24 mouse cellular contexts compared by ENCODE assay signal in the genomic region with DNA sequence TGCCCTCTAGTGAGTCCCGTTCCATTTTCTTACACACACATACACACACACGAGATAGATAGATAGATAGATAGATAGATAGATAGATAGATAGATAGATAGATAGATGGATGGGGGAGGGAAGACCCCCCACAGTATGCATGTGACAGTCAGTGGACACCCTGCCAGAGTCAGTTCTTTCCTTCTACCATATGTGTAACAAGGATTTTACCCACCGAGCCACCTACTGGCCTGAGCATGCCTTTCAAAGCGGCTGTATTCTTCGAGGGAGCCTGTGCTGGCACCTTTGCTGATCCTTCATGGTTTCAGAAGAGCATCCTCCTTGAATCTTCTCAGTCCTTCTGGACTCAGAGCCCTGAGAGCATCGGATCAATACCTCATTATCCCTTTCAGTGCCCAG. TPM values are rescaled to one million over a fixed set of nuclear protein-coding genes. Genes with fewer than 3 reads are reported as not detected.
DNase-seq lines count a peak whose midpoint lies in the region; ATAC-seq and TF ChIP-seq lines count a peak whose summit lies in the region.
"Had no signal": no experiment of that assay in that cellular context is flagged by ENCODE, and none has a peak within 500 bp of the region (broad histone marks: within the 10 kb centered on the region; RNA-seq: fewer than 3 reads in every experiment).

No protein-coding gene starts in this region.

- H3K36me3 ChIP-seq in hindbrain, postnatal 0 days (ENCODE audit: insufficient read depth, low read length), result no peaks in the 10 kb centered on the region
- no peaks in the 10 kb centered on the region for H3K36me3 ChIP-seq in hindbrain, embryonic 16.5 days (ENCODE audit: control insufficient read depth, insufficient read depth, low read length)
- H3K36me3 ChIP-seq in lung, embryonic 15.5 days, result no peaks in the 10 kb centered on the region
- no peaks in the 10 kb centered on the region for H3K36me3 ChIP-seq in embryonic facial prominence, embryonic 15.5 days
- no peaks in the 10 kb centered on the region for H3K36me3 ChIP-seq in stomach, embryonic 15.5 days
- H3K36me3 ChIP-seq: hindbrain, embryonic 13.5 days; liver, embryonic 15.5 days had no signal

- no peak overlapping the region for H3K9ac ChIP-seq in hindbrain, postnatal 0 days (replicated peaks; ENCODE audit: low read length)
- no peak overlapping the region for H3K9ac ChIP-seq in hindbrain, embryonic 16.5 days (ENCODE audit: low read depth, low read length)
- H3K9ac ChIP-seq in lung, embryonic 15.5 days, result no peak overlapping the region
- H3K9ac ChIP-seq in embryonic facial prominence, embryonic 15.5 days, result no peak overlapping the region
- no peak overlapping the region for H3K9ac ChIP-seq in stomach, embryonic 15.5 days
- H3K9ac ChIP-seq: forebrain, embryonic 13.5 days; hindbrain, embryonic 13.5 days; liver, embryonic 15.5 days had no signal

- H3K9me3 ChIP-seq in hindbrain, postnatal 0 days (ENCODE audit: low read length), result no peaks in the 10 kb centered on the region
- no peaks in the 10 kb centered on the region for H3K9me3 ChIP-seq in hindbrain, embryonic 16.5 days (ENCODE audit: control insufficient read depth, low read length)
- no peaks in the 10 kb centered on the region for H3K9me3 ChIP-seq in lung, embryonic 15.5 days
- no peaks in the 10 kb centered on the region for H3K9me3 ChIP-seq in embryonic facial prominence, embryonic 15.5 days (replicated peaks)
- no peaks in the 10 kb centered on the region for H3K9me3 ChIP-seq in stomach, embryonic 15.5 days
- H3K9me3 ChIP-seq: forebrain, embryonic 13.5 days; hindbrain, embryonic 13.5 days; liver, embryonic 15.5 days had no signal

- no peak overlapping the region for H3K4me2 ChIP-seq in hindbrain, postnatal 0 days (ENCODE audit: low read depth, low read length)
- H3K4me2 ChIP-seq in hindbrain, embryonic 16.5 days (ENCODE audit: low read length), result no peak overlapping the region
- H3K4me2 ChIP-seq in lung, embryonic 15.5 days, result no peak overlapping the region
- no peak overlapping the region for H3K4me2 ChIP-seq in embryonic facial prominence, embryonic 15.5 days (replicated peaks)
- H3K4me2 ChIP-seq in stomach, embryonic 15.5 days, result no peak overlapping the region
- H3K4me2 ChIP-seq: forebrain, embryonic 13.5 days; heart, embryonic 11.5 days; hindbrain, embryonic 13.5 days; liver, embryonic 15.5 days had no signal

- H3K4me3 ChIP-seq in hindbrain, postnatal 0 days (ENCODE audit: low read length), result no peak overlapping the region
- no peak overlapping the region for H3K4me3 ChIP-seq in hindbrain, embryonic 16.5 days (ENCODE audit: low read length)
- H3K4me3 ChIP-seq in lung, embryonic 15.5 days, result no peak overlapping the region
- H3K4me3 ChIP-seq in embryonic facial prominence, embryonic 15.5 days (replicated peaks), result no peak overlapping the region
- no peak overlapping the region for H3K4me3 ChIP-seq in stomach, embryonic 15.5 days (replicated peaks)
- H3K4me3 ChIP-seq: erythroblast, embryonic 14.5 days; forebrain, embryonic 13.5 days; hindbrain, embryonic 13.5 days; liver, embryonic 15.5 days had no signal

- ATAC-seq in hindbrain, postnatal 0 days, result no peak
- ATAC-seq in hindbrain, embryonic 16.5 days, result no peak
- ATAC-seq in lung, embryonic 15.5 days (ENCODE audit: borderline replicate concordance, extremely low read depth, low FRiP score, low TSS enrichment), result no peak
- ATAC-seq in embryonic facial prominence, embryonic 15.5 days (ENCODE audit: insufficient number of reproducible peaks, low FRiP score, low TSS enrichment, low read depth), result no peak
- ATAC-seq in stomach, embryonic 15.5 days (ENCODE audit: insufficient read depth, low FRiP score, low read depth), result no peak
- ATAC-seq: forebrain, embryonic 13.5 days had no signal

- TF ChIP-seq CTCF in hindbrain, postnatal 0 days (IDR thresholded peaks at IDR 0.05; ENCODE audit: low read depth), result peak; percentile 46

- no peaks in the 10 kb centered on the region for H3K27me3 ChIP-seq in hindbrain, postnatal 0 days (ENCODE audit: insufficient read depth, low read length)
- peaks cover 2% of the 10 kb centered on the region for H3K27me3 ChIP-seq in hindbrain, embryonic 16.5 days (replicated peaks; ENCODE audit: control insufficient read depth, insufficient read depth, low read length)
- no peaks in the 10 kb centered on the region for H3K27me3 ChIP-seq in lung, embryonic 15.5 days
- no peaks in the 10 kb centered on the region for H3K27me3 ChIP-seq in embryonic facial prominence, embryonic 15.5 days
- no peaks in the 10 kb centered on the region for H3K27me3 ChIP-seq in stomach, embryonic 15.5 days (replicated peaks)
- H3K27me3 ChIP-seq: forebrain, embryonic 13.5 days had no signal

- 71% methylated on average over 6 of the region's 6 CpGs for WGBS in hindbrain, postnatal 0 days
- WGBS in hindbrain, embryonic 16.5 days, result 60% methylated on average over 6 of the region's 6 CpGs
- 58% methylated on average over 6 of the region's 6 CpGs for WGBS in lung, embryonic 15.5 days
- WGBS in embryonic facial prominence, embryonic 15.5 days, result 57% methylated on average over 6 of the region's 6 CpGs
- WGBS in stomach, embryonic 15.5 days, result 57% methylated on average over 6 of the region's 6 CpGs

- DNase-seq in hindbrain, postnatal 0 days (ENCODE audit: low spot score), result no peak
- no peak for DNase-seq in lung, adult 18-20 months
- DNase-seq in right cerebral cortex, postnatal 25 days, result no peak
- no peak for DNase-seq in thymus, postnatal 4 days
- DNase-seq: adrenal gland, adult 2 months; cerebellum, adult 11 months; cerebellum, postnatal 10 days; embryo, embryonic 11 days; gastrocnemius, postnatal 36 days; heart, postnatal 14 days; kidney, adult 2 months; kidney, postnatal 36 days; thymus, postnatal 36 days had no signal

- no peak overlapping the region for H3K27ac ChIP-seq in hindbrain, postnatal 0 days
- H3K27ac ChIP-seq in hindbrain, embryonic 16.5 days (ENCODE audit: low read depth, low read length), result no peak overlapping the region
- H3K27ac ChIP-seq in lung, embryonic 15.5 days, result 0 out of 2 replicates have a peak overlapping the region, but pooled peaks have one; percentile 78
- H3K27ac ChIP-seq in embryonic facial prominence, embryonic 15.5 days (replicated peaks), result 0 out of 2 replicates have a peak overlapping the region, but pooled peaks have one; percentile 71
- peak overlapping the region; percentile 75 for H3K27ac ChIP-seq in stomach, embryonic 15.5 days
- H3K27ac ChIP-seq: forebrain, embryonic 13.5 days; hindbrain, embryonic 13.5 days; liver, embryonic 15.5 days had no signal

- H3K4me1 ChIP-seq in hindbrain, postnatal 0 days (ENCODE audit: insufficient read depth, low read length), result no peaks in the 10 kb centered on the region
- H3K4me1 ChIP-seq in hindbrain, embryonic 16.5 days (ENCODE audit: control insufficient read depth, insufficient read depth, low read depth, low read length), result no peaks in the 10 kb centered on the region
- H3K4me1 ChIP-seq in lung, embryonic 15.5 days, result peaks cover 61% of the 10 kb centered on the region
- peaks cover 33% of the 10 kb centered on the region for H3K4me1 ChIP-seq in embryonic facial prominence, embryonic 15.5 days
- H3K4me1 ChIP-seq in stomach, embryonic 15.5 days, result peaks cover 42% of the 10 kb centered on the region

RNA-seq across cellular contexts. Expression of a gene that starts 21.3 kb away (rescaled TPM):
- total RNA-seq in hindbrain, postnatal 0 days (2014; rRNA removed), result 55.4 and 68.8 TPM in 2 replicates
- 13.2 and 14.4 TPM in 2 replicates for polyA plus RNA-seq in hindbrain, postnatal 0 days (2015; fragmentation: Nextera tagmentation; extraction: Ambion mirVana)
- 16.7 and 19.3 TPM in 2 replicates for polyA plus RNA-seq in hindbrain, embryonic 16.5 days (2015; fragmentation: Nextera tagmentation; extraction: Ambion mirVana)
- polyA plus RNA-seq in lung, embryonic 15.5 days (2015; fragmentation: Nextera tagmentation; extraction: Ambion mirVana), result 27.0 and 27.3 TPM in 2 replicates
- 9.5 and 11.3 TPM in 2 replicates for polyA plus RNA-seq in embryonic facial prominence, embryonic 15.5 days (2015; fragmentation: Nextera tagmentation; extraction: Ambion mirVana)
- polyA plus RNA-seq in stomach, embryonic 15.5 days (2015; fragmentation: Nextera tagmentation; extraction: Ambion mirVana), result 23.8 and 24.1 TPM in 2 replicates

RNA-seq across cellular contexts. Expression of a gene that starts 22.0 kb away (rescaled TPM):
- 0.18 and 0.37 TPM in 2 replicates for total RNA-seq in hindbrain, postnatal 0 days (2014; rRNA removed)
- 0.23 and 0.28 TPM in 2 replicates for polyA plus RNA-seq in hindbrain, postnatal 0 days (2015; fragmentation: Nextera tagmentation; extraction: Ambion mirVana)
- polyA plus RNA-seq in hindbrain, embryonic 16.5 days (2015; fragmentation: Nextera tagmentation; extraction: Ambion mirVana), result 0.19 and 0.32 TPM in 2 replicates
- 0.23 and 0.50 TPM in 2 replicates for polyA plus RNA-seq in lung, embryonic 15.5 days (2015; fragmentation: Nextera tagmentation; extraction: Ambion mirVana)
- 35.6 and 36.6 TPM in 2 replicates for polyA plus RNA-seq in embryonic facial prominence, embryonic 15.5 days (2015; fragmentation: Nextera tagmentation; extraction: Ambion mirVana)
- 1.9 and 2.0 TPM in 2 replicates for polyA plus RNA-seq in stomach, embryonic 15.5 days (2015; fragmentation: Nextera tagmentation; extraction: Ambion mirVana)
- total RNA-seq: gastrocnemius, postnatal 36 days; heart, postnatal 14 days; layer of hippocampus, postnatal 10 days; left cerebral cortex, postnatal 10 days had no signal
- polyA plus RNA-seq: erythroblast, embryonic 14.5 days; forebrain, embryonic 13.5 days had no signal

RNA-seq across cellular contexts. Expression of a gene that starts 48.2 kb away (rescaled TPM):
- 0.52 and 0.68 TPM in 2 replicates for total RNA-seq in hindbrain, postnatal 0 days (2014; rRNA removed)
- polyA plus RNA-seq in hindbrain, postnatal 0 days (2015; fragmentation: Nextera tagmentation; extraction: Ambion mirVana), result 0.29 and 0.43 TPM in 2 replicates
- polyA plus RNA-seq in hindbrain, embryonic 16.5 days (2015; fragmentation: Nextera tagmentation; extraction: Ambion mirVana), result not detected in 2 replicates
- polyA plus RNA-seq in lung, embryonic 15.5 days (2015; fragmentation: Nextera tagmentation; extraction: Ambion mirVana), result 0.41 and 0.45 TPM in 2 replicates
- 5.7 and 6.5 TPM in 2 replicates for polyA plus RNA-seq in embryonic facial prominence, embryonic 15.5 days (2015; fragmentation: Nextera tagmentation; extraction: Ambion mirVana)
- polyA plus RNA-seq in stomach, embryonic 15.5 days (2015; fragmentation: Nextera tagmentation; extraction: Ambion mirVana), result 0.46 and 0.58 TPM in 2 replicates
- total RNA-seq: gastrocnemius, postnatal 36 days; left cerebral cortex, postnatal 10 days had no signal
- polyA plus RNA-seq: erythroblast, embryonic 14.5 days; forebrain, embryonic 13.5 days; heart, embryonic 11.5 days; hindbrain, embryonic 13.5 days; kidney, adult 2 months had no signal

RNA-seq across cellular contexts. Expression of a gene that starts 56.7 kb away (rescaled TPM):
- 25.0 and 32.0 TPM in 2 replicates for total RNA-seq in hindbrain, postnatal 0 days (2014; rRNA removed)
- polyA plus RNA-seq in hindbrain, postnatal 0 days (2015; fragmentation: Nextera tagmentation; extraction: Ambion mirVana), result 46.8 and 49.0 TPM in 2 replicates
- polyA plus RNA-seq in hindbrain, embryonic 16.5 days (2015; fragmentation: Nextera tagmentation; extraction: Ambion mirVana), result 34.6 and 42.1 TPM in 2 replicates
- polyA plus RNA-seq in lung, embryonic 15.5 days (2015; fragmentation: Nextera tagmentation; extraction: Ambion mirVana), result 27.8 and 30.9 TPM in 2 replicates
- polyA plus RNA-seq in embryonic facial prominence, embryonic 15.5 days (2015; fragmentation: Nextera tagmentation; extraction: Ambion mirVana), result 33.7 and 41.8 TPM in 2 replicates
- polyA plus RNA-seq in stomach, embryonic 15.5 days (2015; fragmentation: Nextera tagmentation; extraction: Ambion mirVana), result 30.2 and 35.1 TPM in 2 replicates

Comparison
In these comparisons a context has a peak if more than half of its experiments do, and no peak if none do; other contexts are left out.
1. H3K27ac ChIP-seq: peak in lung, embryonic 15.5 days (single experiment), embryonic facial prominence, embryonic 15.5 days (single experiment) and stomach, embryonic 15.5 days (single experiment); none in hindbrain, postnatal 0 days (single experiment) and hindbrain, embryonic 16.5 days (single experiment).
2. RNA of a gene that starts 22.0 kb away (polyA plus RNA-seq): 35.6 to 36.6 TPM in embryonic facial prominence, embryonic 15.5 days; 1.9 to 2.0 TPM in stomach, embryonic 15.5 days, 0.23 to 0.50 TPM in lung, embryonic 15.5 days, 0.23 to 0.28 TPM in hindbrain, postnatal 0 days and 0.19 to 0.32 TPM in hindbrain, embryonic 16.5 days; every median in the first group is over 10 times any median in the second.